Mouse (Mus musculus) right cerebral cortex, postnatal 36 days (tissue): ENCODE measurements at regions not wholly inside any gene's neighbourhood (a gene's known extent, or its start where the extent isn't known, plus 50 kb on each side); places are given as distances from the start of the nearest gene placed in this dataset.

Experiments
- DNase-seq, 2 experiments: peaks; one replicate each; pipeline ENCODE4 v3.0.0; 2022; ENCODE audit warnings: low spot score in 2 of 2, mixed read lengths in 1 of 2

DNA sequence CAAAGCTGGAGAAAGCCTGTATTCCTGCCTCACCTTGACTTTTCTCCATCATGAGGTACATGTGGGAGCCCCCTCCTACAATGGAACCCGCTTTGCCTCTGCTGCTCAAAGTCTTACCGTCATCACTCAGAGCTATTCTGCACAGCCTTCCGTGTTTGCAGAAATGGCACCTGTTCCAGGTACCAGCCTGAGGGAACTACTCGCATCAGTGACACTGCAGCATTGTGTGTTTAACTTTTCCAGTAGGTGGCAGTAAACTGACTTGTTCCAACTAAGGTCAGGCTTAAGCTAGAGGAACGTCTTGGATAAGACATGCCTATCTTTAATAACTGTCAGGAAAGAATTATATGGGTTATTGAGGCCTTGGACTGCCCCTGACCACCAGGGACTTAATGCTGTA is 71.4 kb downstream of the Fam173b start:
- no peak for DNase-seq

- peak in 1 of 2 experiments; percentile 3 for DNase-seq
Observed at GRCm38 (mm10) chr15:31676771-31677191, 75.1 kb downstream of the Fam173b start.

DNA sequence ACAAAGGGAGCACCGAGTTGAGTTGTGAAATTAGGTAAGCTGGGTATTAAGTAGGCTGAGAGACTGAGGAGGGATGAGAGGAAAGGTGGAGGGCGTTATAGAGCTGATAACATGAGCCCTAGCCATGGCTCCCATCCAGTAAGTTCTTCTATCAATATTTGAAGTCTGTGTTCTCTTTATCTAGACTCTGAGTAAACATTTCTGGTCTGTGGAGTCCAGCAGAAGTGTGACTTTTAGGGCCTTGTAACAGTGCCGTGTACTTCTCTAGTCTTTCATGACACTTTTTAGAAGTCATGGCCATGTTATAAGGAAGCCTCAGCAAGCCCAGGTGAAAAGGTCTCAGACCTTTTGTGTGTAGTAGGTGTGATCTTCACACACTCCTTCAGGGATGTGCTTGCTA is 91.5 kb downstream of the Fam173b start:
- DNase-seq, result no peak

DNA sequence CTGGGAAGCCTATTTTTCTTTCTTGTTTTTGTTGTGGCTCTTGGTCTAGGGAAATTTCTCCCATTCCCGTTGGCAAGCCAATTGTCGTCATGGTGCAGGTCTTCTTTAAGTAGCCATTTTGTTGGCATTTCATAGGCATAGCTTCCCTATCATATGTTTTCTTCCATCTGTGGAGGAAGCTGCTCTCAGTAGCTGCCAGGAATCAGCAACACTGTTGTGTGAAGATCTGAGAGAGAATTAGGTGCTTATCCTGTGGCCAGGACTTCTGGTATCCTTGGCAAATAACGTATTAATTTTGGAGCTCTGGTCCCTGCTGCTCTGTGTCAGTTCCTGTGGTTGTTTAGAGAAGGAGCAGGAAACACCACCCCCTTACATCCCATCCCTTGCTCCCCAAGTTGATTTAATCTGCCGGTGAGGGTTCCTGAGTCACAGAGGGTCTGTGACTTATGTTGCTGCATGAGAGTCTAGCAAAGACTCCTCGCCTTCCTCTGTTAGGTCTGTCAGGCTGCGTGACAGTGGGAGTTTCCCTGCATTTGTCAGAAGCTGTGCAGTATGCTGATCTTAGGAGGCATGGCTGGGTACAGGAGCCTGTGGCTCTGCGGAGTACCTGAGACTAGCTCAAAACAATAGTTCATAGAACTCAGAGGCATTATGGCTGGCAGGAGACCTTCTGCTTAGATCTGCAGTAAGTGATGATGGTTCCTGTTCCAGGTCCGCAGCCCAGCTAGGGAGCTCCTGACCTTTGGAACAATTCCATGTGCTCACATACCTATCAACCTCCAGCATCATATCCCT is 93.4 kb downstream of the Fam173b start:
- DNase-seq, result no peak

GRCm38 (mm10) chr15:31703400-31703799 is 101.7 kb downstream of the Fam173b start:
- no peak for DNase-seq

DNA sequence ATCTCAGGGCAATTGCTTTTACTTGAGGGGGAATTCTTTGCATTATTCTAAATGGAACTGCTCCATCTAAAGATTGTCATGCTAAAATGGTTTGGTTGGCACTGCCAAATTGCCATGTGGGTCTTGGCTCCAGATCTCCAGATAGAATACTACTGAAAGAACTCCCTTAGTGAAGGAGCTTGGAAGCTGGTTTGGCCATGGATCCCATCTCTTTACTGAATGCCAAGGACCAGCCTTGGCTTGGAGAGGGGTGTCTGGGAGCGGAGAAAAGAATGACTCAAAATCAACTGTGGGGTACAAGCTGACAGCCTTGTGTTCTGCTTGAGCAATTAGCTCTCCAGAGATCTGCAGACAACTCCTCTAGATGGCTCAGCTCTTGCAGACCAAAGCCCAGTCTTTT is 105.8 kb downstream of the Fam173b start:
- no peak for DNase-seq

GRCm38 (mm10) chr15:31721019-31721418 is 119.4 kb downstream of the Fam173b start:
- no peak for DNase-seq

- no peak for DNase-seq
Observed at GRCm38 (mm10) chr15:31722429-31722828, 120.8 kb downstream of the Fam173b start.

DNA sequence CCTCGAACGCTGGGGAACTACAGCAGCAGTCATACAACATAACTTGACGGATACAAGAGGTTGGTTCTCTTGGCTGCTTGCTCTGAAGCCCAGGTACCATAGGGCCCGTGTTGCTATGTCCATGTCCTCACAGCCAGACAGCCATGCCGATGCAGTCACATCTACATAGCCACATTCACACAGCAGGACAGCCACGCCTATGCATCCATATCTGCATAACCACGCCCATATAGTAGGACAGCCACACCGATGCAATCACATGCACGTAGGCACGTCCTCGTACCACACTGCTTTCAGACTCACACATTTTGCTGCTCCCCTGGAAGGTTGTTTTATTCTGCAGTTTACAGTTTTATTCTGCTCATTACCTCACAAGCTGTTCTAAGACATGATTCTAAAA is 122.6 kb downstream of the Fam173b start:
- no peak for DNase-seq

- no peak for DNase-seq
Observed at GRCm38 (mm10) chr15:31729133-31729532, 127.5 kb downstream of the Fam173b start.

DNA sequence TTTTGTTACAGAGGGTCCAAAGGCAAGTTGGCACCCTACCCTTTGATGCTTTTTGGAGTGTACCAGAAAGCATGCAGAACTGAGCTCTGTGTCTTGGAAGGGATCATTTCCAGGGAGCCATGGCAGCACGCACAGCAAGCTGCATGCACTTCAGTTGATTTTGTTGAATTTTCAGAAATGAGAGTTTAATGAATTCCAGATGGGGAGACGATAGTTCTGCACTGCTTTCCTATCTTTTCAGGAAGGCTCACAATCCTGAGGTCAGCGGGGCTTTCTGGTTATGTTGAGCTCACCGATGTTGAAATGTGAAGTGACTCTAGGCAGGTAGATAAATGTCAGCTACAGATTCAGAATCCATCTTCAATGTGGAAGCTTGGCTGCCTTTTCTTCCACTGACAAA is 140.0 kb downstream of the Fam173b start:
- DNase-seq, result no peak

DNA sequence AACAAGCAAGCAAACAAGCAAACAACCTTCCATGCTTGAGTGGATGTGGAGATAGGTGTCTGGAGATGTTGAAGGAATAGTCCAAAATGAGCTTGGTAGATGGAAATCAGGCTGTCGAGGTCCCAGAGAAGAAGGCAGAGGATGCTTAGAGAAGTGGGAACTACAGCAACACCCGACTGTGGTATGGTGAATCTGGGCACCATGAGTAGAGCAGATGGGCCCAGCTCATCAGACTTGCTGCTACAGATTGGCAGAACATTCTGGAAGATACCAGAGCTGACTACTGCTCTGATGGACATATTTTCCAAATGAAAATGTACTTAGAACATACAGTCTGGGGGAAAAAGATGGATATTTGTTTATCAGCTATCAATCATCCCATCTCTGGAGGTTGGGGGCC is 142.9 kb downstream of the Fam173b start:
- DNase-seq, result no peak

DNA sequence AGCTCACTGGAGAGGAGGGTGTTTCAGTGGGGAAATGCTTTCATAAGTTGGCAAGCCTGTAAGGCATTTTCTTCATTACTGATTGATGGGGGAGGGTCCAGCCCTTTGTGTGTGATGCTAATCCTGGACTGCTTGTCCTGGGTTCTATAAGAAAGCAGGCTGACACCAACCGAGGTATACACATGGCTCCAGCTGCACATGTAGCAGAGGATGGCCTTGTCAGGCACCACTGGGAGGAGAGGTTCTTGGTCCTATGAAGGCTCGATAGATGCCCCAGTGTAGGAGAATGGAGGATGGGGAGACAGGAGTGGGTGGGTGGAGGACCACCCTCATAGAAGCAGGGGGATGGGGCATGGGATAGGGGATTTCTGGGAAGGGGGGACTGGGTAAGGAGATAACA is 151.0 kb downstream of the Fam173b start:
- no peak for DNase-seq

- DNase-seq, result no peak
Observed at GRCm38 (mm10) chr15:31753578-31754281, 152.1 kb downstream of the Fam173b start.

GRCm38 (mm10) chr15:31768959-31769844 is 167.6 kb downstream of the Fam173b start:
- no peak for DNase-seq

DNA sequence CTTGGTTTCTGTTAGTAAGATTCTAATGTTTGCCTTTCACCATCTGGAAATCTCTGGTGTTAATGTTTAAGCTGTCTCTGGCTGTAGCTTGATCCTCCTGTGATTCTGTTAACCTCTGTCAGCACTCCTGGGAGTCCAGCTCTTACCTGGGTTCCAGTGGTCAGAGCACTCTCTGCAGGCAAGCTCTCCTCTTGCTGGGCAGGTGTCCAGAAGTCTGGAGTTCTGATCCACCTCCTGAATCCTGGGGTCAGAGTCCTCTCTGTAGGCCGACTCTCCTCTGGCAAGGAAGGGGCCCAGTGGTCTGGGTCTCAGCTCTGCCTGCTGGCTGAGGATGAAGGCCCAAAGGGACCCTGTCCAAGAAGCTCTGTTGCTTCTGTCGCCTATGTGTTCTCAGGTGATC is 181.4 kb downstream of the Fam173b start:
- no peak for DNase-seq

DNA sequence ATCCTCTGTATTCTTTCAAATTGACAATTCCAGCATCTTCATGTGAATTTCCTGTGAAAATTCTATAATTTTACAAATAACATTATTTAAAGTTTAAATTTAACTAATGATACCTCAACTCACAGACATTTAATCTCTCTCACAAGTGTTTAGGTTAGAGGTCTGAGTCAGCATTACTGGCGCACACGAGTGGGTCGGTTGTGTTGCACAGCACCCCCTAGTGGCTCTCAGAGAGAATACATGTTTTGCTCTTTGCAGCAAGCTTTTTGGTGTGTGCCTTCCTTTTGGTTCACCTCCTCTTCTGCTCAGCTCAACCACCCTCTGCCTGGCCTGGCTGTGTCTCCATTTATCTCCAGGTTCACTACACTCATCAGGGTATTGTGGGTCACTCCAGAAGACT is 183.4 kb downstream of the Fam173b start:
- no peak for DNase-seq

DNA sequence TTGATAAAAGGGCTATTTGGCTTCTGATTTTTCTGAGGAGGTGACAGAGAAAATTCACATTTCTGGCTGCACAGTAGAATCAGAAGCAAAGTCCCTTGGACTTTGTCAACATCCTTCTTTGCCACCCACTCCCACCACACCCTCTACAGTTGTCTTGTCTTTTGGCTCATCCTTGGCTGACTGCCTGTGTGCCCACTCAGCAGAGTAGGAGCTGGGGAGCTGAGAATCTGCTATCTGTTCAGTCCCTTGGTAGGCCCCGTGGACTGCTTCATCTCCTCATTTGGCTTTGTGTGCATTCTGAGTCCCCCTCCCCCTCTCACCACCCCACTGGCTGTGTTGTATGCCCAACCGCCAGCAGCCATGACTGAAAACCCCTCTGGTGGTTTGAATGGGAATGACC is 197.2 kb downstream of the Fam173b start:
- DNase-seq, result peak; percentile 64 to 80

DNA sequence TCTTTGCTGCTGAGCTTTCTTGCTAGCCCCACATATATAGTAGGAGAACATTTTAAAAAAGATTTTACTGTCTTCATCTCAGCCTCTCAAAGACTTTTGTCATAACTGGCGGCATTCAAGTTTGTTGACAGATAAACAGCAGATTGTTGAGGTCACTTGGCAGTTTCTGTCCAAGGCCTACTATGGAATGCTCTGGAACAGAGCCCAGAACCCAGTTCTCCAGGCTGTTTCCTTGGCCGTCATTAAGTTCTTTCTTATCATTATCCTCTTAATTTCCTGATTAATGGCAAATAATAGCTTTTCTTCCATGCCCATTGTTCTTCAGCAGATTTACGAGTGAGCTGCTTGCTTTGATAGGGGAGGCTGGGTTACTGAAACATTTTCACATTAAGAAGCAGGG is 203.9 kb downstream of the Fam173b start:
- no peak for DNase-seq

- DNase-seq, result no peak
Observed at GRCm38 (mm10) chr15:31815551-31815950, 213.9 kb downstream of the Fam173b start.

GRCm38 (mm10) chr15:31819219-31819618 is 217.6 kb downstream of the Fam173b start:
- no peak for DNase-seq

- DNase-seq, result no peak
Observed at GRCm38 (mm10) chr15:31827219-31827618, 225.6 kb downstream of the Fam173b start.
